In genomic region chr12:85607519-85608449, GRCm38 (mm10) we compare ENCODE assay signal across 14 mouse cellular contexts. TPM values are rescaled to one million over a fixed set of nuclear protein-coding genes. Genes with fewer than 3 reads are reported as not detected.
DNase-seq lines count a peak whose midpoint lies in the region; ATAC-seq and TF ChIP-seq lines count a peak whose summit lies in the region.
"Had no signal": no experiment of that assay in that cellular context is flagged by ENCODE, and none has a peak within 500 bp of the region (broad histone marks: within the 10 kb centered on the region; RNA-seq: fewer than 3 reads in every experiment).

No protein-coding gene starts in this region.

- ATAC-seq in frontal cortex, adult (ENCODE audit: low TSS enrichment) = peak; percentile 12
- ATAC-seq: lung, postnatal 0 days had no signal

- TF ChIP-seq CTCF in layer of hippocampus, adult 2 months (conservative IDR thresholded peaks at IDR 0.05) = no peak
- TF ChIP-seq CTCF in cortical plate, adult 2 months (IDR thresholded peaks at IDR 0.05; ENCODE audit: extremely low read depth, insufficient read depth, low read length) = no peak

- no peak for TF ChIP-seq POLR2A in cortical plate, adult 2 months (IDR thresholded peaks at IDR 0.05; ENCODE audit: extremely low read depth, insufficient read depth, low read length)

- peaks cover 39% of the 10 kb centered on the region for H3K4me1 ChIP-seq in cortical plate, adult 2 months (ENCODE audit: control insufficient read depth, insufficient read depth, low read length)

- peak overlapping the region; percentile 80 for H3K27ac ChIP-seq in layer of hippocampus, adult 2 months
- H3K27ac ChIP-seq in cortical plate, adult 2 months (ENCODE audit: insufficient read depth, low read length) = peak overlapping the region; percentile 11

- no peak overlapping the region for H3K4me3 ChIP-seq in layer of hippocampus, adult 2 months
- H3K4me3 ChIP-seq in cortical plate, adult 2 months (ENCODE audit: insufficient read depth, low read length) = no peak overlapping the region

- DNase-seq in frontal cortex, postnatal 25 days (ENCODE audit: low spot score in 2 of 2) = no peak
- no peak for DNase-seq in layer of hippocampus, adult 2 months (ENCODE audit: low spot score in 2 of 2)
- DNase-seq in layer of hippocampus, adult 18-20 months (ENCODE audit: low spot score in 2 of 2) = no peak
- peak; percentile 89 for DNase-seq in brain, adult 2 months (ENCODE audit: low read depth, low spot score)
- no peak for DNase-seq in natural killer cell, adult 2 months (ENCODE audit: low spot score in 2 of 2)
- no peak for DNase-seq in gastrocnemius, adult 8-10 months (ENCODE audit: low spot score in 2 of 2)
- DNase-seq: embryo, embryonic 11 days; kidney, adult 18-20 months; layer of hippocampus, adult 9-11 months; midbrain, embryonic 14.5 days; spleen, adult 18-20 months had no signal

RNA-seq across cellular contexts. Expression of gene Jdp2, which starts 9.0 kb away (rescaled TPM):
- 10 to 100 TPM; 48.2 to 49.5 TPM for total RNA-seq in layer of hippocampus, adult 2 months (2021)
- total RNA-seq in layer of hippocampus, adult 18-20 months (2021) = 10 to 100 TPM; 44.6 to 55.5 TPM
- 55.9 and 56.0 TPM in 2 replicates for polyA plus RNA-seq in cortical plate, adult 2 months (2012; rRNA removed)
- total RNA-seq in gastrocnemius, adult 8-10 months (2022) = 1 to 10 TPM; 3.0 to 4.5 (median 3.8) TPM

Comparison
In these comparisons a context has a peak if more than half of its experiments do, and no peak if none do; other contexts are left out.
1. RNA of gene Jdp2, which starts 9.0 kb away (total RNA-seq): 44.6 to 55.5 TPM in layer of hippocampus, adult 18-20 months and 48.2 to 49.5 TPM in layer of hippocampus, adult 2 months; 3.0 to 4.5 TPM in gastrocnemius, adult 8-10 months; every median in the first group is over 4 times any median in the second.